Mouse (Mus musculus) liver, embryonic 11.5 days (tissue): ENCODE data around the gene Aim2. TPM values are rescaled to one million over a fixed set of nuclear protein-coding genes. Genes with fewer than 3 reads are reported as not detected.
A peak's percentile ranks its signal among the peaks of the same experiment; 100 is the strongest.

Source experiments
- ATAC-seq: fragments of 200-750 bp; cut with Nextera tagmentation; replicated peaks from 2 replicates; pipeline ENCODE4 v1.8.0; 2017; ENCODE audit warnings: moderate number of reproducible peaks, mild to moderate bottlenecking, moderate TSS enrichment, moderate library complexity; ENCODE audit not compliant: low FRiP score
- DNase-seq: peaks from one replicate; pipeline ENCODE4 v3.0.0-alpha.2; 2017; ENCODE audit warnings: low spot score
- H3K27ac ChIP-seq: fragments of 300-500 bp; sonication (generic); 2 replicates; pipeline ENCODE4 v1.5.1; 2014; ENCODE audit warnings: mild to moderate bottlenecking, low read depth, low read length, control low read depth
- H3K27me3 ChIP-seq: fragments of 300-500 bp; sonication (generic); replicated peaks from 2 replicates; pipeline ENCODE4 v1.6.1; 2014; ENCODE audit warnings: low read length, mixed read lengths; ENCODE audit not compliant: control insufficient read depth, insufficient read depth
- H3K36me3 ChIP-seq: fragments of 300-500 bp; sonication (generic); 2 replicates; pipeline ENCODE4 v1.6.1; 2014; ENCODE audit warnings: mild to moderate bottlenecking, low read length, moderate library complexity, mixed read lengths; ENCODE audit not compliant: control insufficient read depth, insufficient read depth
- H3K4me1 ChIP-seq: fragments of 300-500 bp; sonication (generic); replicated peaks from 2 replicates; pipeline ENCODE4 v1.6.1; 2014; ENCODE audit warnings: low read length, mixed read lengths; ENCODE audit not compliant: control insufficient read depth, insufficient read depth
- H3K4me2 ChIP-seq: fragments of 300-500 bp; sonication (generic); 2 replicates; pipeline ENCODE4 v1.6.1; 2014; ENCODE audit warnings: mild to moderate bottlenecking, control low read depth, moderate library complexity
- H3K4me3 ChIP-seq: fragments of 300-500 bp; sonication (generic); 2 replicates; pipeline ENCODE4 v1.5.1; 2014; ENCODE audit warnings: low read depth, low read length, control low read depth
- H3K9ac ChIP-seq: fragments of 300-500 bp; sonication (generic); 2 replicates; pipeline ENCODE4 v1.6.1; 2014; ENCODE audit warnings: low read depth, low read length, control low read depth
- H3K9me3 ChIP-seq: fragments of 300-500 bp; sonication (generic); 2 replicates; pipeline ENCODE4 v1.6.1; 2016; ENCODE audit warnings: low read length, inconsistent platforms, mixed read lengths; ENCODE audit not compliant: control insufficient read depth
- WGBS: fragments of 180-500 bp; shearing (Covaris S2); extraction: QIAGEN DNeasy Blood & Tissue Kit; methylation state at CpG from one replicate; pipeline ENCODE4 v1.1.7; 2014; 5-methylcytosine and 5-hydroxymethylcytosine counted together
- polyA plus RNA-seq: library from polyadenylated mRNA; unstranded; fragments of >200 nt; fragmentation: Nextera tagmentation; extraction: Ambion mirVana; gene quantifications from 2 replicates; pipeline ENCODE4 v1.2.1, GENCODE M21; 2014

Gene Aim2
- polyA plus RNA-seq, 1 experiment from 2014 or later = 1.1 TPM

- Histone ChIP-seq H3K27ac (no peak overlapping the region), H3K27me3 (no peaks in the 10 kb centered on the region), H3K9ac (no peak overlapping the region), H3K36me3 (no peaks in the 10 kb centered on the region), H3K4me3 (no peak overlapping the region), H3K9me3 (no peaks in the 10 kb centered on the region), H3K4me2 (no peak overlapping the region), H3K4me1 (peaks cover 29% of the 10 kb centered on the region)
- no peak for DNase-seq
- 69% methylated on average over 11 of the region's 11 CpGs for WGBS
- ATAC-seq = no peak
Observed at GRCm38 (mm10) chr1:173335903-173336302, 14.8 kb upstream of the Aim2 start.

- no peaks in the 10 kb centered on the region for H3K9me3 ChIP-seq
- H3K4me3 ChIP-seq = no peak overlapping the region
- H3K4me2 ChIP-seq = no peak overlapping the region
- H3K36me3 ChIP-seq = no peaks in the 10 kb centered on the region
- no peaks in the 10 kb centered on the region for H3K27me3 ChIP-seq
- H3K9ac ChIP-seq = no peak overlapping the region
- DNase-seq = no peak
- H3K27ac ChIP-seq = no peak overlapping the region
- ATAC-seq = no peak
- H3K4me1 ChIP-seq = peaks cover 29% of the 10 kb centered on the region
- 87% methylated on average over 10 of the region's 10 CpGs for WGBS
Observed at GRCm38 (mm10) chr1:173337008-173337407, 13.7 kb upstream of the Aim2 start.

- WGBS = 2% methylated on average over 2 of the region's 2 CpGs
- Histone ChIP-seq H3K9ac (no peak overlapping the region), H3K36me3 (no peaks in the 10 kb centered on the region), H3K27ac (no peak overlapping the region), H3K4me2 (no peak overlapping the region), H3K4me1 (peaks cover 18% of the 10 kb centered on the region), H3K4me3 (no peak overlapping the region), H3K27me3 (no peaks in the 10 kb centered on the region), H3K9me3 (no peaks in the 10 kb centered on the region)
- ATAC-seq = peak; percentile 42; the same call in 1 of the 2 replicates
- no peak for DNase-seq
Observed at GRCm38 (mm10) chr1:173339543-173339942, 11.1 kb upstream of the Aim2 start.

GRCm38 (mm10) chr1:173342425-173342824 is 8.3 kb upstream of the Aim2 start:
- no peak overlapping the region for H3K4me2 ChIP-seq
- DNase-seq = no peak
- no peaks in the 10 kb centered on the region for H3K36me3 ChIP-seq
- H3K4me1 ChIP-seq = no peaks in the 10 kb centered on the region
- no peak overlapping the region for H3K4me3 ChIP-seq
- H3K27me3 ChIP-seq = no peaks in the 10 kb centered on the region
- no peak overlapping the region for H3K27ac ChIP-seq
- 88% methylated on average over 1 of the region's 1 CpGs for WGBS
- H3K9ac ChIP-seq = no peak overlapping the region
- no peaks in the 10 kb centered on the region for H3K9me3 ChIP-seq
- ATAC-seq = no peak

GRCm38 (mm10) chr1:173343934-173344333 is 6.7 kb upstream of the Aim2 start:
- Histone ChIP-seq H3K27ac (no peak overlapping the region), H3K4me1 (no peaks in the 10 kb centered on the region), H3K4me3 (no peak overlapping the region), H3K4me2 (no peak overlapping the region), H3K27me3 (no peaks in the 10 kb centered on the region), H3K9me3 (no peaks in the 10 kb centered on the region), H3K9ac (no peak overlapping the region), H3K36me3 (no peaks in the 10 kb centered on the region)
- no peak for ATAC-seq
- 73% methylated on average over 3 of the region's 3 CpGs for WGBS
- no peak for DNase-seq

- Histone ChIP-seq H3K27me3 (no peaks in the 10 kb centered on the region), H3K4me2 (no peak overlapping the region), H3K36me3 (no peaks in the 10 kb centered on the region), H3K9me3 (no peaks in the 10 kb centered on the region), H3K9ac (no peak overlapping the region), H3K27ac (no peak overlapping the region), H3K4me1 (no peaks in the 10 kb centered on the region), H3K4me3 (no peak overlapping the region)
- 76% methylated on average over 4 of the region's 4 CpGs for WGBS
- DNase-seq = no peak
- no peak for ATAC-seq
Observed at GRCm38 (mm10) chr1:173345112-173345511, 5.6 kb upstream of the Aim2 start.

- Histone ChIP-seq H3K4me2 (no peak overlapping the region), H3K27ac (no peak overlapping the region), H3K4me3 (no peak overlapping the region), H3K36me3 (no peaks in the 10 kb centered on the region), H3K9ac (no peak overlapping the region), H3K9me3 (no peaks in the 10 kb centered on the region), H3K4me1 (peaks cover 8% of the 10 kb centered on the region; the same call in 1 of the 2 replicates), H3K27me3 (no peaks in the 10 kb centered on the region)
- 34% methylated on average over 1 of the region's 1 CpGs for WGBS
- no peak for DNase-seq
- no peak for ATAC-seq
Observed at GRCm38 (mm10) chr1:173348527-173348926, 2.2 kb upstream of the Aim2 start.

- H3K36me3 ChIP-seq = no peaks in the 10 kb centered on the region
- H3K9me3 ChIP-seq = no peaks in the 10 kb centered on the region
- H3K27me3 ChIP-seq = no peaks in the 10 kb centered on the region
- no peak overlapping the region for H3K27ac ChIP-seq
- WGBS = 61% methylated on average over 5 of the region's 5 CpGs
- no peak overlapping the region for H3K4me2 ChIP-seq
- peaks cover 8% of the 10 kb centered on the region; the same call in 1 of the 2 replicates for H3K4me1 ChIP-seq
- H3K4me3 ChIP-seq = no peak overlapping the region
- H3K9ac ChIP-seq = no peak overlapping the region
- no peak for ATAC-seq
- no peak for DNase-seq
Observed at GRCm38 (mm10) chr1:173349192-173349591, 1.5 kb upstream of the Aim2 start.

GRCm38 (mm10) chr1:173349946-173350345 is 733 bp upstream of the Aim2 start:
- ATAC-seq (peak; percentile 86), DNase-seq (peak; percentile 51)
- Histone ChIP-seq H3K4me3 (peak overlapping the region; percentile 41), H3K27me3 (no peaks in the 10 kb centered on the region), H3K4me1 (peaks cover 8% of the 10 kb centered on the region; the same call in 1 of the 2 replicates), H3K9ac (peak overlapping the region; percentile 63), H3K36me3 (no peaks in the 10 kb centered on the region), H3K9me3 (no peaks in the 10 kb centered on the region), H3K4me2 (peak overlapping the region; percentile 77), H3K27ac (no peak overlapping the region)
- 2% methylated on average over 6 of the region's 6 CpGs for WGBS
